Mouse (Mus musculus): ENCODE measurements around the gene Ccdc12. TPM values are rescaled to one million over a fixed set of nuclear protein-coding genes. Genes with fewer than 3 reads are reported as not detected.

Gene Ccdc12
- total and polyA plus RNA-seq, 3 experiments: 85.2 to 104 (median 97.8) TPM

DNA sequence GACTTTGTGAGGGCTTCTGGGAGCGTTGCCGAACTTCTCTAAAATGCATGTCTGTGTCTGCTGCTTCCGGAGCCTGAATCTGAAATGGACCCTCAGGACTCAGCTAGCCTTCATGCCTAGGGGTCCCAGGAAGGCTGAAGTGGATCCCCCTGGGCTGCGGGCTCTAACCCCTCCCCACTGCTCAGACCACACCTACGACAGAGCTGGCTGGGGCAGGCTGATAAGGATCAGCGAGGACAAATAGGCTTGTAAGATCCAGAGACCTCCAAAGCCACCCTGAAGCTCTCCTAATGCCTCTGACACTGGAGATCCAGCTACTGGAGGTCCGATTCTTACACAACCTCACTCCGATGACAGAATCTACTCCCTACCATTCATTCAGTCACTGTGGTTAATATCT, 76.8 kb downstream of the Ccdc12 start:
- H3K9me3 ChIP-seq (replicated peaks; ENCODE audit: low read length): peaks cover 1% of the 10 kb centered on the region
- peaks cover 48% of the 10 kb centered on the region for H3K27me3 ChIP-seq (replicated peaks)
- peak overlapping the region; percentile 12; the same call in 1 of the 2 replicates for H3K9ac ChIP-seq (ENCODE audit: insufficient read depth, low read depth)
- H3K27ac ChIP-seq (ENCODE audit: insufficient read depth, low read depth): no peak overlapping the region
- in situ Hi-C loops (cut with MboI; ENCODE audit: low pct_ligation_motif_present, low pct_unique_long_range_greater_than_20kb, low sequenced_read_pairs) (no loop called here), dilution Hi-C loops (cut with MboI; ENCODE audit: extremely low pct_ligation_motif_present, extremely low pct_unique_long_range_greater_than_20kb, low sequenced_read_pairs) (no loop called here)
- peak overlapping the region; percentile 28 to 45 (median 39) for H3K4me3 ChIP-seq (replicated peaks in 1 of 3; ENCODE audit: low read depth in 2 of 3, low read length in 2 of 3, poor library complexity in 1 of 3)
- H3K36me3 ChIP-seq (replicated peaks in 1 of 2; ENCODE audit: control insufficient read depth in 1 of 2, insufficient read depth in 1 of 2, low read length in 1 of 2): no peaks in the 10 kb centered on the region
- no peaks in the 10 kb centered on the region for H3K79me2 ChIP-seq (replicated peaks; ENCODE audit: control insufficient read depth, extremely low read depth, insufficient read depth, poor library complexity, severe bottlenecking)
- H3K4me2 ChIP-seq (ENCODE audit: insufficient read depth, low read depth, poor library complexity, severe bottlenecking): peak overlapping the region; percentile 88
- DNase-seq (ENCODE audit: extremely low read depth): no peak
- peaks cover 4 to 27% of the 10 kb centered on the region in 2 experiments for H3K4me1 ChIP-seq (ENCODE audit: control insufficient read depth in 1 of 2, insufficient read depth in 2 of 2)
- TF ChIP-seq KAT2A (IDR thresholded peaks at IDR 0.05; ENCODE audit: insufficient replicate concordance, low read length): no peak
- no peak for TF ChIP-seq E2F4 (IDR thresholded peaks at IDR 0.05; ENCODE audit: insufficient replicate concordance, low read depth, low read length)
- no peak for TF ChIP-seq NRF1 (IDR thresholded peaks at IDR 0.05; ENCODE audit: low read depth, low read length)
- TF ChIP-seq NELFE (IDR thresholded peaks at IDR 0.05; ENCODE audit: low read depth, low read length): peak; percentile 3; the same call in 1 of the 2 replicates
- TF ChIP-seq EP300 (IDR thresholded peaks at IDR 0.05; ENCODE audit: low read length): no peak

DNA sequence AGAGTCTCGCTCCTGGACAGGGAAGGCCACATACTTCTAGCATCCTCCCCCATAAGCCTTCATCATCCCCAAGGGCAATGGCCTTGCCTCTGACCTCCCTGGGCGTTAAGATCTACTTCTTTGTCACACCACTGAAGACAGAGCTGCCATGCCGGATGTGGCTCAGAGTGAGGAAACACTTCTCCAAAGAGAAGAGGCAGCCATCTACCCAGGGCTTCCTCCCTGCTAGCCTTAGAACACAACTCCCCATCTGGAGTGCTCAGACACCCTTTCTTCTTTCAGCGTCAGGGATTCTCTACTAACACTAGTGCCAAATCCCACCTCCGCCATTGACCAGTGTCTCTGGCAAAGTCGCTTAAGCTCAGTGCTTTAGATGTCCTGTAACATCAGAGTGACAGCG, 77.9 kb downstream of the Ccdc12 start:
- Histone ChIP-seq H3K79me2 (replicated peaks; ENCODE audit: control insufficient read depth, extremely low read depth, insufficient read depth, poor library complexity, severe bottlenecking) (no peaks in the 10 kb centered on the region), H3K9ac (ENCODE audit: insufficient read depth, low read depth) (no peak overlapping the region), H3K4me1 (ENCODE audit: control insufficient read depth in 1 of 2, insufficient read depth in 2 of 2) (peaks cover 4 to 16% of the 10 kb centered on the region in 2 experiments), H3K4me3 (replicated peaks in 1 of 3; ENCODE audit: low read depth in 2 of 3, low read length in 2 of 3, poor library complexity in 1 of 3) (no peak overlapping the region), H3K36me3 (replicated peaks in 1 of 2; ENCODE audit: control insufficient read depth in 1 of 2, insufficient read depth in 1 of 2, low read length in 1 of 2) (no peaks in the 10 kb centered on the region), H3K27ac (ENCODE audit: insufficient read depth, low read depth) (no peak overlapping the region), H3K27me3 (replicated peaks) (peaks cover 46% of the 10 kb centered on the region), H3K4me2 (ENCODE audit: insufficient read depth, low read depth, poor library complexity, severe bottlenecking) (no peak overlapping the region), H3K9me3 (replicated peaks; ENCODE audit: low read length) (peaks cover 2% of the 10 kb centered on the region)
- in situ Hi-C loops (cut with MboI; ENCODE audit: low pct_ligation_motif_present, low pct_unique_long_range_greater_than_20kb, low sequenced_read_pairs) (no loop called here), dilution Hi-C loops (cut with MboI; ENCODE audit: extremely low pct_ligation_motif_present, extremely low pct_unique_long_range_greater_than_20kb, low sequenced_read_pairs) (no loop called here)
- no peak for DNase-seq (ENCODE audit: extremely low read depth)
- no peak for TF ChIP-seq TBP (conservative IDR thresholded peaks at IDR 0.05; ENCODE audit: low read depth, low read length)
- no peak for TF ChIP-seq NELFE (IDR thresholded peaks at IDR 0.05; ENCODE audit: low read depth, low read length)
- no peak for TF ChIP-seq MYC (IDR thresholded peaks at IDR 0.05; ENCODE audit: low read depth, low read length)
- no peak for TF ChIP-seq MAX (IDR thresholded peaks at IDR 0.05; ENCODE audit: low read length)
- TF ChIP-seq POLR2AphosphoS2 (IDR thresholded peaks at IDR 0.05; ENCODE audit: low read depth, low read length): no peak
- no peak for TF ChIP-seq MAFK (IDR thresholded peaks at IDR 0.05; ENCODE audit: insufficient replicate concordance, low read length)
- no peak for TF ChIP-seq RAD21 (IDR thresholded peaks at IDR 0.05; ENCODE audit: low read depth, low read length)
- TF ChIP-seq CHD2 (IDR thresholded peaks at IDR 0.05; ENCODE audit: low read length): no peak
- no peak for TF ChIP-seq CTCF (conservative IDR thresholded peaks at IDR 0.05 in 1 of 2, IDR thresholded peaks at IDR 0.05 in 1 of 2; ENCODE audit: low read depth in 2 of 2, low read length in 2 of 2)
- TF ChIP-seq UBTF (IDR thresholded peaks at IDR 0.05; ENCODE audit: low read depth, low read length): no peak
- no peak for TF ChIP-seq ZNF384 (IDR thresholded peaks at IDR 0.05; ENCODE audit: low read depth, low read length)
- TF ChIP-seq ELF1 (IDR thresholded peaks at IDR 0.05; ENCODE audit: low read depth, low read length): no peak
- no peak for TF ChIP-seq ZMIZ1 (IDR thresholded peaks at IDR 0.05; ENCODE audit: low read depth, low read length)
- TF ChIP-seq RCOR1 (conservative IDR thresholded peaks at IDR 0.05; ENCODE audit: low read depth, low read length): no peak
- TF ChIP-seq PAX5 (IDR thresholded peaks at IDR 0.05; ENCODE audit: low read length): no peak
- no peak for TF ChIP-seq SIN3A (IDR thresholded peaks at IDR 0.05; ENCODE audit: low read length)
- no peak for TF ChIP-seq MXI1 (IDR thresholded peaks at IDR 0.05; ENCODE audit: low read depth, low read length)
- no peak for TF ChIP-seq USF1 (IDR thresholded peaks at IDR 0.05; ENCODE audit: low read depth, low read length)

Measured in CH12.LX (cell line).